Mouse (Mus musculus): ENCODE measurements around the gene Nr2c2ap. TPM values are rescaled to one million over a fixed set of nuclear protein-coding genes. Genes with fewer than 3 reads are reported as not detected.

Nr2c2ap gene
- polyA plus RNA-seq, 1 experiment from 2014 or later, result 29.1 TPM

GRCm38 (mm10) chr8:70139981-70140380, 8.8 kb downstream of the Nr2c2ap start:
- Histone ChIP-seq H3K36me3 (ENCODE audit: control insufficient read depth, insufficient read depth, low read length) (peaks cover 28% of the 10 kb centered on the region), H3K9me3 (ENCODE audit: control insufficient read depth, low read depth, low read length) (no peaks in the 10 kb centered on the region), H3K27ac (ENCODE audit: low read length) (peak overlapping the region; percentile 49; the same call in 1 of the 2 replicates), H3K9ac (replicated peaks; ENCODE audit: low read depth, low read length) (peak overlapping the region; percentile 58), H3K4me3 (ENCODE audit: low read depth, low read length) (peak overlapping the region; percentile 63), H3K4me2 (replicated peaks; ENCODE audit: low read depth, low read length) (peak overlapping the region; percentile 46), H3K4me1 (ENCODE audit: control insufficient read depth, insufficient read depth, low read length) (peaks cover 19% of the 10 kb centered on the region), H3K27me3 (ENCODE audit: control insufficient read depth, insufficient read depth, low read length) (no peaks in the 10 kb centered on the region)
- 6% methylated on average over 9 of the region's 9 CpGs for WGBS
- no peak for ATAC-seq (ENCODE audit: insufficient number of reproducible peaks, insufficient read depth, low FRiP score, low read depth)

- H3K27me3 ChIP-seq (ENCODE audit: control insufficient read depth, insufficient read depth, low read length), result no peaks in the 10 kb centered on the region
- ATAC-seq (ENCODE audit: insufficient number of reproducible peaks, insufficient read depth, low FRiP score, low read depth), result no peak
- H3K27ac ChIP-seq (ENCODE audit: low read length), result no peak overlapping the region
- H3K4me2 ChIP-seq (replicated peaks; ENCODE audit: low read depth, low read length), result no peak overlapping the region
- H3K4me1 ChIP-seq (ENCODE audit: control insufficient read depth, insufficient read depth, low read length), result no peaks in the 10 kb centered on the region
- H3K4me3 ChIP-seq (ENCODE audit: low read depth, low read length), result no peak overlapping the region
- H3K9me3 ChIP-seq (ENCODE audit: control insufficient read depth, low read depth, low read length), result no peaks in the 10 kb centered on the region
- peaks cover 25% of the 10 kb centered on the region for H3K36me3 ChIP-seq (ENCODE audit: control insufficient read depth, insufficient read depth, low read length)
- 82% methylated on average over 7 of the region's 7 CpGs for WGBS
- no peak overlapping the region for H3K9ac ChIP-seq (replicated peaks; ENCODE audit: low read depth, low read length)
Observed at GRCm38 (mm10) chr8:70147678-70148607, 16.8 kb downstream of the Nr2c2ap start.

- H3K9me3 ChIP-seq (ENCODE audit: control insufficient read depth, low read depth, low read length), result no peaks in the 10 kb centered on the region
- no peak overlapping the region for H3K9ac ChIP-seq (replicated peaks; ENCODE audit: low read depth, low read length)
- no peak overlapping the region for H3K4me2 ChIP-seq (replicated peaks; ENCODE audit: low read depth, low read length)
- WGBS, result 15% methylated on average over 13 of the region's 13 CpGs
- no peak overlapping the region for H3K27ac ChIP-seq (ENCODE audit: low read length)
- peaks cover 14% of the 10 kb centered on the region for H3K36me3 ChIP-seq (ENCODE audit: control insufficient read depth, insufficient read depth, low read length)
- no peaks in the 10 kb centered on the region for H3K27me3 ChIP-seq (ENCODE audit: control insufficient read depth, insufficient read depth, low read length)
- H3K4me1 ChIP-seq (ENCODE audit: control insufficient read depth, insufficient read depth, low read length), result no peaks in the 10 kb centered on the region
- ATAC-seq (ENCODE audit: insufficient number of reproducible peaks, insufficient read depth, low FRiP score, low read depth), result peak; percentile 23; the same call in 1 of the 2 replicates
- no peak overlapping the region for H3K4me3 ChIP-seq (ENCODE audit: low read depth, low read length)
Observed at GRCm38 (mm10) chr8:70150158-70150557, 19.0 kb downstream of the Nr2c2ap start.

GRCm38 (mm10) chr8:70152537-70153257, 21.6 kb downstream of the Nr2c2ap start:
- 15% methylated on average over 22 of the region's 22 CpGs for WGBS
- Histone ChIP-seq H3K27me3 (ENCODE audit: control insufficient read depth, insufficient read depth, low read length) (no peaks in the 10 kb centered on the region), H3K4me2 (replicated peaks; ENCODE audit: low read depth, low read length) (0 out of 2 replicates have a peak overlapping the region, but pooled peaks have one; percentile 18), H3K36me3 (ENCODE audit: control insufficient read depth, insufficient read depth, low read length) (no peaks in the 10 kb centered on the region), H3K9ac (replicated peaks; ENCODE audit: low read depth, low read length) (no peak overlapping the region), H3K4me1 (ENCODE audit: control insufficient read depth, insufficient read depth, low read length) (no peaks in the 10 kb centered on the region), H3K27ac (ENCODE audit: low read length) (no peak overlapping the region), H3K4me3 (ENCODE audit: low read depth, low read length) (no peak overlapping the region), H3K9me3 (ENCODE audit: control insufficient read depth, low read depth, low read length) (no peaks in the 10 kb centered on the region)
- peak; percentile 96 for ATAC-seq (ENCODE audit: insufficient number of reproducible peaks, insufficient read depth, low FRiP score, low read depth)

GRCm38 (mm10) chr8:70157240-70157800, 26.2 kb downstream of the Nr2c2ap start:
- WGBS, result 91% methylated on average over 1 of the region's 1 CpGs
- H3K9me3 ChIP-seq (ENCODE audit: control insufficient read depth, low read depth, low read length), result no peaks in the 10 kb centered on the region
- no peak overlapping the region for H3K4me2 ChIP-seq (replicated peaks; ENCODE audit: low read depth, low read length)
- no peaks in the 10 kb centered on the region for H3K36me3 ChIP-seq (ENCODE audit: control insufficient read depth, insufficient read depth, low read length)
- no peak for ATAC-seq (ENCODE audit: insufficient number of reproducible peaks, insufficient read depth, low FRiP score, low read depth)
- no peaks in the 10 kb centered on the region for H3K27me3 ChIP-seq (ENCODE audit: control insufficient read depth, insufficient read depth, low read length)
- no peak overlapping the region for H3K27ac ChIP-seq (ENCODE audit: low read length)
- H3K4me3 ChIP-seq (ENCODE audit: low read depth, low read length), result no peak overlapping the region
- H3K9ac ChIP-seq (replicated peaks; ENCODE audit: low read depth, low read length), result no peak overlapping the region
- H3K4me1 ChIP-seq (ENCODE audit: control insufficient read depth, insufficient read depth, low read length), result no peaks in the 10 kb centered on the region

- Histone ChIP-seq H3K9ac (replicated peaks; ENCODE audit: low read depth, low read length) (peak overlapping the region; percentile 21; the same call in 1 of the 2 replicates), H3K4me2 (replicated peaks; ENCODE audit: low read depth, low read length) (peak overlapping the region; percentile 64), H3K9me3 (ENCODE audit: control insufficient read depth, low read depth, low read length) (no peaks in the 10 kb centered on the region), H3K27ac (ENCODE audit: low read length) (no peak overlapping the region), H3K27me3 (ENCODE audit: control insufficient read depth, insufficient read depth, low read length) (no peaks in the 10 kb centered on the region), H3K36me3 (ENCODE audit: control insufficient read depth, insufficient read depth, low read length) (no peaks in the 10 kb centered on the region), H3K4me3 (ENCODE audit: low read depth, low read length) (peak overlapping the region; percentile 45), H3K4me1 (ENCODE audit: control insufficient read depth, insufficient read depth, low read length) (no peaks in the 10 kb centered on the region)
- WGBS, result 10% methylated on average over 38 of the region's 40 CpGs
- ATAC-seq (ENCODE audit: insufficient number of reproducible peaks, insufficient read depth, low FRiP score, low read depth), result peak; percentile 85
Observed at GRCm38 (mm10) chr8:70158069-70158853, 27.1 kb downstream of the Nr2c2ap start.

- Histone ChIP-seq H3K27me3 (ENCODE audit: control insufficient read depth, insufficient read depth, low read length) (no peaks in the 10 kb centered on the region), H3K4me3 (ENCODE audit: low read depth, low read length) (no peak overlapping the region), H3K9me3 (ENCODE audit: control insufficient read depth, low read depth, low read length) (no peaks in the 10 kb centered on the region), H3K36me3 (ENCODE audit: control insufficient read depth, insufficient read depth, low read length) (no peaks in the 10 kb centered on the region), H3K4me1 (ENCODE audit: control insufficient read depth, insufficient read depth, low read length) (no peaks in the 10 kb centered on the region), H3K9ac (replicated peaks; ENCODE audit: low read depth, low read length) (no peak overlapping the region), H3K27ac (ENCODE audit: low read length) (no peak overlapping the region), H3K4me2 (replicated peaks; ENCODE audit: low read depth, low read length) (no peak overlapping the region)
- ATAC-seq (ENCODE audit: insufficient number of reproducible peaks, insufficient read depth, low FRiP score, low read depth), result no peak
- 81% methylated on average over 4 of the region's 4 CpGs for WGBS
Observed at GRCm38 (mm10) chr8:70159211-70159610, 28.1 kb downstream of the Nr2c2ap start.

GRCm38 (mm10) chr8:70160015-70160414, 28.9 kb downstream of the Nr2c2ap start:
- 64% methylated on average over 13 of the region's 13 CpGs for WGBS
- no peak overlapping the region for H3K9ac ChIP-seq (replicated peaks; ENCODE audit: low read depth, low read length)
- no peaks in the 10 kb centered on the region for H3K36me3 ChIP-seq (ENCODE audit: control insufficient read depth, insufficient read depth, low read length)
- no peak overlapping the region for H3K4me2 ChIP-seq (replicated peaks; ENCODE audit: low read depth, low read length)
- H3K4me1 ChIP-seq (ENCODE audit: control insufficient read depth, insufficient read depth, low read length), result no peaks in the 10 kb centered on the region
- no peak overlapping the region for H3K27ac ChIP-seq (ENCODE audit: low read length)
- H3K27me3 ChIP-seq (ENCODE audit: control insufficient read depth, insufficient read depth, low read length), result no peaks in the 10 kb centered on the region
- H3K4me3 ChIP-seq (ENCODE audit: low read depth, low read length), result no peak overlapping the region
- no peaks in the 10 kb centered on the region for H3K9me3 ChIP-seq (ENCODE audit: control insufficient read depth, low read depth, low read length)
- ATAC-seq (ENCODE audit: insufficient number of reproducible peaks, insufficient read depth, low FRiP score, low read depth), result no peak
